Mouse (Mus musculus) activated CD4-positive, CD25-positive, alpha-beta regulatory T cell, adult 4 months (primary cell): ENCODE data around the gene Cux1. TPM values are rescaled to one million over a fixed set of nuclear protein-coding genes. Genes with fewer than 3 reads are reported as not detected.

Experiments
- ATAC-seq: one replicate; pipeline ENCODE4 v1.8.0; 2017
- polyA plus RNA-seq, 2 experiments: library from polyadenylated mRNA; unstranded; fragments of 100-300 nt; shearing (Covaris generic); gene quantifications; one replicate each; pipeline ENCODE4 v1.2.1; 2017

The Cux1 gene
- polyA plus RNA-seq, 2 experiments from 2014 or later, result 36.1 to 46.2 TPM

DNA sequence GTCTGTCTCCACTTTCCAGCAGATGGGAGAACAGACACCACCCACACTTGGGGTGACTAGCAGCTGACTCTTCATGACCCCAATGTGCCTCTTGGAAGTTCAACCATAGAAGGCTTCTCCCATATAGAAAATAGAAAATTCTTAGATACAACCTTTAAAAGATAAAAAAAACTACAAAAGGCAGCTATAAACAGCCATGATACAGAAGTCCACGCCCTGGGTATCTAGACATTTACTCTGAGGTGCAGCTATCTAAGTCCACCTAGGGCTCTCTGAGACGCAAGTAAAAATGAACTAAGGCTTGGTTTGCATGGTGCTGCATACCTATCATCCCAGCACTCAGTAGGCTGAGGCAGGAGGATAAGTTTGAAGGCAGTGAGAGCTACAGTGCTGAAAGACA is 144.3 kb downstream of the Cux1 start:
- ATAC-seq, result no peak

- ATAC-seq, result no peak
Observed at GRCm38 (mm10) chr5:136421885-136422284, 145.4 kb downstream of the Cux1 start.

DNA sequence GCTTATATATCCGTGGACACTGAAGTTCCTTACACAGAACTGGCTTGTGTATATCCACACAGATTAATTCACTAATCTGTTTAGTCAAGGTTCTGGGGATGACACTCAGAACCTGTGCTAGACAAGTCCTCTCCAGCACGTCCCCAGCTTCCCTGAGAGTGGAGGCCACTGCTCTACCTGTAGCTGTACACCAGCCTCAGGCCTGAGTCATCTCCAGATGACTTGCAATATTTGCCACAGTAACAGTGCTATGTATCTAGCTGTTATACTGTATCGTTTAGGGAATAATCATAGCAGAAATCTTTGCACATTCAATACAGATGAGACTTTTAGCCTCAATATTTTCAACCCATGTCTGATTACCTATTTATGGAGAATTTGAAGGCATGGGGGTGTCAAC is 146.0 kb downstream of the Cux1 start:
- no peak for ATAC-seq

DNA sequence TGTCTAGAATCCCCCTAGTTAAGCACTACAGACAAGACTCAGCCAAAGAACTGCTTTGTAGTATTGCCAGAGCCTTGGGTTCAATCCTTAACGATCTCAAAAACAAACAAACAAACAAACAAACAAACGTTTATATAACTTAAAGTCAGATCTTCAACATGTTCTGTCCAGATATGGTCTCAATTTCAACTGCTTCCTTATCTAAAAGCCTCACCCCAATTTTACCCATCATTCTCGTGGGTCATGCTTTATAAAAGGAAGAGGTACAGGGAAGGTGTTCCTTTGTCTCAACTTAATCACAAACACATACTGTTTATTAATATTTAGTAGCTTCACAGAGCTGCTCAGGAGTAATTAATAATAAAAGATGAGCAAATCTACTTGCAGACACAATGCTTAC is 146.9 kb downstream of the Cux1 start:
- ATAC-seq, result no peak

DNA sequence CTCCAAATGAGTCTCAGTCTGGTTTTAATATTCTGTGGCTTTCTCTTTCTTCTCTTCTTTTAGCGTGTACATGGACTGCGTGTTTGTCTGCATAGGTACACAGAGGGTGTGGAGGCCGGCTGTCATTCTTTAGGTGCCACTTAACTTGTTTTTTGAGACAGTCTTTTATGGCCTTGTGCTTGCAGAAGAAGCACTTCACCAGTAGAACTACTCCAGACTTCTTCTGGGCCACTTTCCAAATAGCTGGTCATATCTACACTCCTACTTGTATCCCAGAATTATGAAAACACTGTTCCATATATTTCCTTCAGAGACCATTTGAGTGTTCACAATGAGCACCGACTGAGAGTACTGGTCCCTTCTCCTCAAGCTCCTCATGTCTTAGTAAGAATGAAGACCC is 149.4 kb downstream of the Cux1 start:
- no peak for ATAC-seq

GRCm38 (mm10) chr5:136414479-136414878 is 152.8 kb downstream of the Cux1 start:
- no peak for ATAC-seq

- ATAC-seq, result no peak
Observed at GRCm38 (mm10) chr5:136410681-136411181, 156.6 kb downstream of the Cux1 start.

GRCm38 (mm10) chr5:136406357-136406756 is 160.9 kb downstream of the Cux1 start:
- ATAC-seq, result no peak

DNA sequence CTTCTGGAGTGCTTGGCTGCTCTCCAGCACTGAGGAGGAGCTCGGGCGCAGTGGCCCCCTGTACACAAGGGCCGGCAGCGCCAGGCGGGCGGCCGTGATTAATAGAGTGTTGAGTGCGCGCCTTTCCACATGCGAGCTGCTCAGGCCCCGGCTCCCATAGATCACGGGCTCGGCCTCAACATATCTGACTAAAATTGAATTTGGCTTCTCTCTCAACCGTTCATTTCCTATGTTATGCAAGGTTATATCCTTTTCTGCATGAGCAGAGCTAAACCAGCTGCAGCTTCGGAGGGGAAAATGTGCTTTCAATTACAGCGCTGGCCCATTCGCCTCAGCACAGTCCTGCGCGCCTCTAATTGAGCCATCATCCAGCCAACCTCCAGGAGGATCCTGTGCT is 163.7 kb downstream of the Cux1 start:
- no peak for ATAC-seq

DNA sequence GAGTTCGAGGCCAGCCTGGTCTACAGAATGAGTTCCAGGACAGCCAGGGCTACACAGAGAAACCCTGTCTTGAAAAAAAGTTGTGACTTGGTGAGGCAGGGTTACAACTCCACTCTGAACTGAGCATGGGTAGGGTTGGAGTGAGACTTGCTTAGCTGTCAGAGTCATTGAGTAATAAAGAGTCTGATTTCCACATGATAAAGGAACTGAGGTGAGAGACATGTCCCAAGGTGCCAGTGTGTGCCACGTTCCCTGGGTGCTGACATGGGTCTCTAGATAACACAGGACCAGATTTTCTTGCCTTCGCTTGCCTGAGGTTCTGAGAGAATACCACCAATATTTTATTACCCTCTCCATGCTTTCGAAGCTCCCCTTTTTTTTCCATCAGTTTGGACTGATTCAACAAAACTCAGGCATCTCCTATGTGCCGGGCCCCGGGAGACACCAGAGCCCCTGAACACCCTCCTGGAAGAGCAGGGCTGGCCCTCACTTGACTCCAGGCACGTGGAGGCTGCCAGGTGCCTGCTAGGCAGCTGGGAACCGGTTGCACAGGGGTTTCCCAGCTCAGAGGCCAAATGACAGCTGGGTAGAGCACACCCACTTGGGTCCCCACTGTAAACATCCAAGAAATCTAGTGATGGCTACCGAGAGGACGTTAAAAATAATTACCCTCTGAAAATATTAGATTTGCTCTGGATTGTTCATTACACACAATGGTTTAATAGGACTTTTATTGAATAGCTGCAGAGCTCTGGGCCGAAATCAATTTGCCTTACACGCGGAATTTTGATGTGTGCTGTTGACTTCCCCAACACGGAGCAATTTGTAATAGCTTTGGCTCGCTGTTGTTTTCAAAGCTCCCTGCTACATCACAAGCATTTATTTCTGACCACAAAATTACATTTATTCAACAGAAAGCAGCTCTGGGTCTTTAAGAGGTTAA is 164.4 kb downstream of the Cux1 start:
- no peak for ATAC-seq

- ATAC-seq, result no peak
Observed at GRCm38 (mm10) chr5:136398706-136399105, 168.6 kb downstream of the Cux1 start.

DNA sequence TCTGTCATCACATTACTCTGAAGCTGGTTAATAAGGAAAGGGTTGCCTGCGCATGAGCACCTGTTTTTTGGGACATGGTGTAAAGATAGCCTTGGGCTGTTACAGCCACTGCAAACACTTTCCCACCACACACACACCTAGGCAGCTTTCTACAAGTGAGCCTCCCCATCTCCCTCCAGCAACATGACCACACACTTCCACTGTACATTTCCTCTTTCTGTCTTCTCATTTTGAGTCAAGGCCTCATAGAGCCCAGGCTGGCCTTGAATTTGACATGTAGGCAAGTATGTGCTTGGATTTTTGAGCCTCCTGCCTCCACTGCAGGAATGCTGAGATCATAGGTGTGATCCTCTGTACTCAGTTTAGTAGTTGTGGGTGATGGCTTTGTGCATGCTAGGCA is 170.6 kb downstream of the Cux1 start:
- ATAC-seq, result no peak

GRCm38 (mm10) chr5:136396256-136396655 is 171.0 kb downstream of the Cux1 start:
- no peak for ATAC-seq

- no peak for ATAC-seq
Observed at GRCm38 (mm10) chr5:136395600-136396195, 171.6 kb downstream of the Cux1 start.

DNA sequence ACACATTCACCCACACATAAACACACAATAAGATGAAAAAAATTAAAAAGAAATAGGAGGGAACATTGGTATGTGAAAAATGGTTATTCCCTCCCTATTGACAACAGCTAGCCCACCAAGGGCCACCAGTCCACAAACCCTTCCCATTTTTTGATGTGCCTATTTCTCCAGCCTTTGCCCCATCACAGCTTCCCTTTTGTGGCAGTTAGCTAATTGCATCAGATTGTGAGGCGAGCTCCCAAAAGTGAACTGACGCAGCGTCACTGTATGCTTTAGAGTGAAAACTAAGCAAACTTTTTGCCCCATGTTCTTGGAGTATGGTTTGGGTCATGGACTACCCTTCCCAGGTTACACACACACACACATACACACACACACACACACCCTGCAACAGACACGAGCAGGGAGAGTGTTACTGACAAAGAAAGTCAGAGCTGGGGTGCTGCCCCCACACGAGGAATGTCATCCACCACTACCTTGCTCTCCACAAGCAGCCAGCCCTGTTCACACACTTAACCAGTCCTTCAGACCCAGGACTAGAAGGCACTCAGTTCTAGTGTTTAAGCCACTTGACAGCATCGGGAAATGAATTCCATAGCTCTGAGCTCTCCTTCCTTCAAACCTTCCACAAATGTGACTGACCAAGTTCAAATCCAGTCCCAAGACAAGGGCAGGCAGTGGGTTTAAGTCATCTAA is 172.6 kb downstream of the Cux1 start:
- ATAC-seq, result no peak

DNA sequence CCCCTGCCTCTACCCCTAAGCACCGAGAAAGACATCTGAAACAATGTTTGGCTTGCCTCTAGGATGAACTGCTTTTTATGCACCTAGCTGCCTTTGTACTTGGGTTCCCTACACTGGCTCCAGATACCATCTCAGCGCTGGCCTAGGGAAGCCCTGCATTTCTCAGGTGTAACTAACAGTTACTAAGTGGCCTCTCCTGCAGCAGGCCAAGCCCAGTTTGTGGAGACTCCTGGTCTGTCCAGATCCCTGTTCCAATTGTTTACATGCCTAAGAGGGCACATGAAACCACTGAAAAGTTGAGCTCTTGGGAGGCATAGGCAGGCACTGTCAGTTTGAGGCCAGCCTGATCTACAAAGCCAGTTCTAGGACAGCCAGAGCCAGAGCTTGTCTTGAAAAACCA is 173.7 kb downstream of the Cux1 start:
- no peak for ATAC-seq

DNA sequence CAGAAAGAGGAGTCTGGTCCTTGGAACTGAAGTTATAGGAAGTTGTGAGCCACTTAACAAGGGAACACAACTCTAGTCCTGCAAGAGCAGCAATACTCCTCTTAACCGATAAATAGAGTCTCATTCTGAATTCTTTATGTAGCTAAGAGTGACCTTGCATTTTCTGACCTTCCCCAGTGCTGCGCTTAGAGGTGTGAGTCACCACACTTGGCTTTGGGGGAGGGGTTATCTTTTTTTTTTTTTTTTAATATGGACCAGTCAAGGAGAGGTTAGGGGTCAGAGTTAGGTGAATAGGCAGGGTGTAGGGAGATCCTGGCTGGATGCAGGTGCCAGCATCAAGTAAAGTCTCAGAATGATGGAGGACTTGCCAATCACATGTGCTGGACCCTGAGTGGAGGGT is 180.5 kb downstream of the Cux1 start:
- no peak for ATAC-seq

- no peak for ATAC-seq
Observed at GRCm38 (mm10) chr5:136385161-136385560, 182.1 kb downstream of the Cux1 start.

GRCm38 (mm10) chr5:136382261-136383005 is 184.9 kb downstream of the Cux1 start:
- no peak for ATAC-seq

DNA sequence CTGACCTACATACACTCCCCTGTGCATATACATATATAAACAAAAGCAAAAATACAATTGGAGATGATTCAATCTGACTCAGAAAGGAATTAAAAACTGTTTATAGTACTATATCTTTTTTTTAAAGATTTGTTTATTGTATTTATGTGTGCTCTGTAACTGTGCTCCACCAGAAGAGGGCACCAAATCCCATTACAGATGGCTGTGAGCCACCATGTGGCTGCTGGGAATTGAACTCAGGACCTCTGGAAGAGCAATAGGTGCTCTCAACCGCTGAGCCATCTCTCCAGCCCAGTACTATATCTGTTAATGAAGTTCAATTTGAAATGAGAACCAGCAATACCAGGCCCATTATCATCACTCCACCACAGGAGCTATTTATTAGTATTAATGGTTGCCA is 187.9 kb downstream of the Cux1 start:
- ATAC-seq, result no peak

- no peak for ATAC-seq
Observed at GRCm38 (mm10) chr5:136377101-136377500, 190.2 kb downstream of the Cux1 start.

- no peak for ATAC-seq
Observed at GRCm38 (mm10) chr5:136375350-136375749, 191.9 kb downstream of the Cux1 start.

GRCm38 (mm10) chr5:136372276-136372675 is 195.0 kb downstream of the Cux1 start:
- no peak for ATAC-seq
